Mouse (Mus musculus) splenic B cell, adult 2 months (primary cell): Measurements from ENCODE around the gene Neurl1a.
A peak's percentile ranks its signal among the peaks of the same experiment; 100 is the strongest.

ENCODE experiments used
- DNase-seq: peaks from one replicate; pipeline ENCODE4 v3.0.0-alpha.2; 2011; ENCODE audit warnings: low read depth, low spot score
- H3K27me3 ChIP-seq: 2 replicates; pipeline ENCODE4 v1.6.1; 2012; ENCODE audit warnings: mild to moderate bottlenecking, low read length, moderate library complexity, mixed read lengths; ENCODE audit not compliant: control insufficient read depth, poor library complexity, insufficient read depth, severe bottlenecking
- H3K36me3 ChIP-seq: 2 replicates; pipeline ENCODE4 v1.6.1; 2012; ENCODE audit warnings: mild to moderate bottlenecking, low read length, moderate library complexity, mixed read lengths; ENCODE audit not compliant: control insufficient read depth, poor library complexity, insufficient read depth, severe bottlenecking

The Neurl1a gene

DNA sequence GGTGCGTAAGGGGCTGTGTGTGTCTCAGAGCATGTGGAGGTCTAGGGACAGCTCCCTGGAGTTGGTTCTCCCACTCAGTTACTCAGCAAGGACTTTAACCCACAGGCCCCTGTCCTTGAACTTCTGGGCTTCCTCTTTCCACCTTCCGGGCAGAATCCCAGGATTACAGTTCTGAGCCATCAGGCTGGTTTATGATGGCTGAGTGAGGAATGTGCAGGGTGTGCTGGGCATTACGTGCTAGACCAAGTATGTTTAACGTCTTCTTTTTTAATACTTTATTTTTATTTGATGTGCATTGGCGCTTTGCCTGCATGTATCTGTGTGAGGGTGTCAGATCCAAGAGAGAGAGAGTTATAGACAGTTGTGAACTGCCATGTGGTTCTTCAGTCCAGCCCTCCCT is 38.1 kb downstream of the Neurl1a start:
- DNase-seq, result no peak
- Histone ChIP-seq H3K27me3 (no peaks in the 10 kb centered on the region), H3K36me3 (no peaks in the 10 kb centered on the region)

DNA sequence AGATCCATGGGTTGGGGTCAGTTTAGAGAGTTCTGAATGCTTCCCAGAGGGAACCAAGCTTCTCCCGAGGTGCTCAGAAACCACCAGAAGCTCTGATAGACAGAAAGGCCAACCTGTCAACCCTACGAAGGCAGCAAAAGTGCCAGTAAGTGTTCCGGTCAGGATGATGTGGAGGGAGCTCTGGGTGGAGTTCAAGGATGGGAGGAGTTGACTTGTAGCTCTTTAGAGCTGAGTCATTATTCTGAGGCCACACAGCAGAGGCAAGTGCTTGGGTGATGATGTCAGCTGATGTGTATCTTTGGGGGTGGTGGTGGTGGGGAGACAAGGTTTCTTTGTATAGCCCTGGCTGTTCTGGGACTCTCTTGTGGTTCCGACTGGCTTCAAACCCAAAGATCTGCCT is 41.0 kb downstream of the Neurl1a start:
- no peaks in the 10 kb centered on the region for H3K27me3 ChIP-seq
- no peaks in the 10 kb centered on the region for H3K36me3 ChIP-seq
- no peak for DNase-seq

DNA sequence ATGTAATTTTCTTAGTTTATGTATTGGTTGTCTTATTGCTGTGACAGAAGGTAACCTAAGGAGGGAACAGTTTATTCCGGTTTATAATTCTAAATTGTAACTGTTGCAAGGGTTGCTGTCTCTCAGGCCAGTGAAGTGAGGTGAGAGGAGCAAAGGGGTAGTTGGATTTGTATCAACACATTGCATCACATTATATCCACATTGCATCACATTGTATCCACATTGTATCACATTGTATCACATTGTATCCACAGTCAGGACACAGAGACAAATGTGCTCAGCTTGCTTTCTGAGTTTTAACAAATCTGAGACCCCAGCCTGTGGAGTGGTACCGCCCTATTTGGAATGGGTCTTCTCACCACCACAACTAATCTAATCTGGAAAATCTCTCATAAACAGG is 41.6 kb downstream of the Neurl1a start:
- DNase-seq, result no peak
- Histone ChIP-seq H3K36me3 (no peaks in the 10 kb centered on the region), H3K27me3 (no peaks in the 10 kb centered on the region)

DNA sequence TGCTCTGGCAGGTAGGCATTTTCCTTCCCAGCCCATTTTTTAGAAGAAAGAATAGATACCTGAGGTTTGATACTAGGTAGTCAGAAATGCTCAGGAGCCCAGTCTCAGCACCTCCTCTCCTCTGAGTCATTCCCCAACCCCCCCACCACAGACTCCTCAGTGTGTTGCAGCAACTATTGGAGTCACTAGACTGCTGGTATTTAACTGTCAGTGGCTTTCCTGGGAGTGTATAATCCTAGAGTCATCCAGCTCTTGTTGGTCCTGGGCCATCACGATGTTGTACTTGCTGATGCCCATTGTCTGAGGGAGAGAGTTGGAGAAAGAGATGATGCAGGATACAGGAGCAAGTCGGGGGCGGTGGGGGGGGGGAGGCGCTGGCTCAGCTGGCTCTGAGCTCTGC is 42.4 kb downstream of the Neurl1a start:
- Histone ChIP-seq H3K27me3 (no peaks in the 10 kb centered on the region), H3K36me3 (no peaks in the 10 kb centered on the region)
- DNase-seq, result no peak

- DNase-seq, result no peak
- H3K27me3 ChIP-seq, result no peaks in the 10 kb centered on the region
- no peaks in the 10 kb centered on the region for H3K36me3 ChIP-seq
These were observed 43.0 kb downstream of the Neurl1a start for GRCm38 (mm10) chr19:47221500-47222153.

- H3K27me3 ChIP-seq, result no peaks in the 10 kb centered on the region
- no peak for DNase-seq
- no peaks in the 10 kb centered on the region for H3K36me3 ChIP-seq
These were observed 43.7 kb downstream of the Neurl1a start for GRCm38 (mm10) chr19:47222154-47222840.

DNA sequence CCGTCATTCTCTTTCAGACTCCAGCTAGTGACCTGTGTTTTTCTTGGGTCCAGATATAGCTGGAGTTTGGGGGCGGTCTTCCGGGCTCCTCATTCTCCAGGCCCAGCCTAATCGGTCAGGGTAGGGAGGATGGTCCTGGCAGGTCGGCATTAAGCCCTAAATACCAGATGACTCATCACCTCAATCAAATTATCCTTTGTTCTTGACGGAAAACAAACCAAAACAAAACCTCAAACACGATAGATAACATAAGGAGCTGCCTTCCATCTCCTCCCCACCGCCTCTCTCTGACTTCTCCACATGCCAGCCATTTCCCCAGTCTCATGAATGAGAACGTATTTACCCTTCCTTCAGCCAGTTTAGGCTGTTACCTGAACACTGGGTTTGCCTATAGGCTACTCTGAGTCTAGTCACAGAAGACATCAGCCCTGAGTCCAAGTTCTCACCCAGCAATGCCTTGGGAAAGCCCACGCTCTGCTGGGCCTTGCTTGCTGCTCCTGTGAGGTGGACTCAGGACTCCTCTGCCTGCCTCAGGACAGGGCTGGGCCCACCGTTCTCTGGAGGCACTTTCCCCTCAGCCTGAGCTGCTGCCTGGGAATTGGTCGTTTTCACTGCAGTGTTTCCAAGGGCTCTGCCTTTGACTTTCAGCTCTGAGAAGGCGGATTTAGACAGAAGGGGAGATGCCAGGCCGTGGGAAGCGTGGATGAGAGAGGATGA is 44.4 kb downstream of the Neurl1a start:
- Histone ChIP-seq H3K27me3 (no peaks in the 10 kb centered on the region), H3K36me3 (no peaks in the 10 kb centered on the region)
- no peak for DNase-seq

GRCm38 (mm10) chr19:47224743-47225142 is 46.1 kb downstream of the Neurl1a start:
- DNase-seq, result peak; percentile 61
- no peaks in the 10 kb centered on the region for H3K27me3 ChIP-seq

DNA sequence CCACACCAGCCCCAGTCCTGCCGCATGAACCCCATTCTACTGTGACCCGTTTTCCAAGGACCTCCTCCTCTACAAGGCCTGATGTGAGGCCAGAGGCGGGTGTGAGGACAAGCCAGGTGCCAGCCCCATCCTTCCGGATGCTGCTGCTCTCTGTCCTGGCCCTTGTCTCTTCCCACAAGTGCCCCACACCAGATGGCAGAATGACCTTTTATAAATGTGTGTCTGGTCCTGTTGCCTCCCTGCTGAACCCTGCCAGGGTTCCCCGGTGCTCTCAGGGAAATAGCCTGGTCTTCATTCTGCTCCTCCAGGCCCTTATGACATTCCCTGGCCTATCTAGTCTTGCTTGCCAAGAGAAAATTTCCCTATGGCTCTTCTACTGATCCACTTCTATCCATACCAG is 47.2 kb downstream of the Neurl1a start:
- H3K36me3 ChIP-seq, result no peaks in the 10 kb centered on the region
- no peaks in the 10 kb centered on the region for H3K27me3 ChIP-seq
- no peak for DNase-seq

More at GRCm38 (mm10) chr19:47224743-47225142, 46.1 kb downstream of the Neurl1a start:
- no peaks in the 10 kb centered on the region for H3K36me3 ChIP-seq

- Histone ChIP-seq H3K27me3 (no peaks in the 10 kb centered on the region), H3K36me3 (no peaks in the 10 kb centered on the region)
- DNase-seq, result no peak
These were observed 50.2 kb downstream of the Neurl1a start for GRCm38 (mm10) chr19:47228725-47229252.

DNA sequence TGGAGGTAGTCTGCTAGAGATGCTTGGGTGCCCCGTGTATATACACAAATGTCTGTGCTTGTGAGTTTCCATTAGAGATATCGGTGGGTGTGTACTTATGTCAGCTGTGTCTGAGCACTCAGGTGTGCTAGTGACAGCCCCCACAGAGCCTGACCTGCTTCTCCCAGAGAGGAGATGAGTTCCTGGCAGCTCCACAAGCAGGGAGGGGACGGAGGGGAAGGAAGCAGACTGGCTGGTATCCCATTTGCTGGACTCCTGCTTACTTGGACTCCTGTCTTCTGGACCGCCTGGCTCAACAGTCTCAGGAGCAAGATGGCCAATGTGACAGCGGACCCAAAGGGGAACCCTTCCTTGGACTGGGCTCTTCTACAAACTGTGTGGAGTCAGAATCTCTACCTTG is 50.8 kb downstream of the Neurl1a start:
- no peaks in the 10 kb centered on the region for H3K36me3 ChIP-seq
- H3K27me3 ChIP-seq, result no peaks in the 10 kb centered on the region
- DNase-seq, result no peak

DNA sequence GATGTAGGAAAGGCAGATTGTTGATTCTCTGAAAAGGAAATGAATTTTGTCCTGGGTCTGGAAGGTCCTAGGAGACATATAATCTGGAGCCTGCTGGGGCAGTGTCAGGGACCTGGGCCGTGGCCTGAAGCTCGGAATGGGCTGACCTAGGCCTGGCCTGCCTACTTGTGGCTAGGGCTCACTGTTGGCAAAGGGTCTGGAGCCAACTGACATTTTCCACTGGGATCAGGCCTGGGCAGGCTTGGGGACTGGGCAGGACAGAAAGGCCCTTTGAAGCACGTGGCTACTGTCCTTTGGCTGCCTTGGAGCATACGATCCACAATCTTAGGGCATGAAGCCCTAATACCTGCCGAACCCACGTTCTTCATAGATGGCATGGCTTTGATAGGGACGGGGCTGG is 51.5 kb downstream of the Neurl1a start:
- DNase-seq, result no peak
- Histone ChIP-seq H3K27me3 (no peaks in the 10 kb centered on the region), H3K36me3 (no peaks in the 10 kb centered on the region)

DNA sequence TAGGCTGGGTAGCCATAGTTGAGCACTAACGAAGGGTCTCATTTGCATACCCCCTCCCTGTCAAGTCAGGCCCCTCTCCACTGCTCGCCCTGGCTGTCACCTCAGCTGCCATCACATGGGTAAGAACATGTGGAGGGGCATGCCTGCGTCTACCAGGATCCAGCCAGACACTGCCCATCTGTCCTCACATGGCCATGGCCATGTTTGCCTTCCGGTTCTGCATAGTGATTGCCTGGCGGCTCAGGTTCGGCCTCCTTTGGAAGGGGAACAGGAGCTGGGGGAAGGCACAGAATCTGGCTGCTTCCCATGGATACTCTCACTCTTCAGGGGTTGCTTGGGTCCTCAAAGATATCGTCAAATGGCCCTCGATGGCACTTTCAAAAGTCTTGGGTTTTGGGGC is 52.1 kb downstream of the Neurl1a start:
- Histone ChIP-seq H3K36me3 (no peaks in the 10 kb centered on the region), H3K27me3 (no peaks in the 10 kb centered on the region)
- DNase-seq, result no peak

DNA sequence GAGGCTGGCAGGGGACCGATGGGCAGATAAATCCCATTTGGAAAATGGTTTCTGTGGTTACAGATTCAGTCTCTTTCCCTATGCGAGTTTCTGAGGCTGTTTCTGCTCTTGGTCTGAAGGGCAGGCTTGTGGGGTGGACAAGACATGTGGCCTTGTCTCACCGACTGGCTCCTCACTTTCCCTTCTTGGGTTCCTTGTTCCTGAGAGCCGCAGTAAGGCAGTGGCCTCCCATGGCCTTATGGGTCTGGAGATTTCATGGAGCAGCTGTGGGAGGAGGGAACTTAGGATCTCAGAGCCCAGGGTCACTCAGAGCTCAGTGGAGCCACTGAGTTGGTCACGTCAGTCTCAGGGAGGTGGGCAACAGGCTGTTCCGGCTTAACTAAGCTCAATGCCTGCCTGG is 52.8 kb downstream of the Neurl1a start:
- H3K36me3 ChIP-seq, result no peaks in the 10 kb centered on the region
- H3K27me3 ChIP-seq, result no peaks in the 10 kb centered on the region
- no peak for DNase-seq
